In genomic region chr10:11746959-11747358, GRCm38 (mm10) we compare ENCODE assay signal across 27 mouse cellular contexts.
"Had no signal": no experiment of that assay in that cellular context is flagged by ENCODE, and none has a peak within 500 bp of the region (broad histone marks: within the 10 kb centered on the region; RNA-seq: fewer than 3 reads in every experiment).

No protein-coding gene starts in this region.

- H3K27me3 ChIP-seq: heart, embryonic 13.5 days; heart, embryonic 15.5 days; hindbrain, embryonic 13.5 days; hindbrain, embryonic 15.5 days; kidney, embryonic 15.5 days; limb, embryonic 13.5 days; limb, embryonic 15.5 days; liver, embryonic 12.5 days had no signal

- ATAC-seq: hindbrain, postnatal 0 days; intestine, embryonic 16.5 days; liver, embryonic 12.5 days had no signal

- H3K27ac ChIP-seq: heart, adult 2 months; heart, embryonic 13.5 days; heart, embryonic 15.5 days; hindbrain, embryonic 13.5 days; hindbrain, embryonic 15.5 days; hindbrain, postnatal 0 days; kidney, embryonic 15.5 days; kidney, postnatal 0 days; limb, embryonic 13.5 days; limb, embryonic 15.5 days; liver, embryonic 12.5 days; liver, embryonic 14.5 days had no signal

- H3K4me3 ChIP-seq: heart, adult 2 months; heart, embryonic 13.5 days; heart, embryonic 15.5 days; hindbrain, embryonic 13.5 days; hindbrain, embryonic 15.5 days; kidney, embryonic 15.5 days; limb, embryonic 13.5 days; limb, embryonic 15.5 days; liver, embryonic 12.5 days had no signal

- H3K9ac ChIP-seq: heart, embryonic 13.5 days; heart, embryonic 15.5 days; hindbrain, embryonic 13.5 days; hindbrain, embryonic 15.5 days; kidney, embryonic 15.5 days; limb, embryonic 13.5 days; limb, embryonic 15.5 days; liver, embryonic 12.5 days; liver, embryonic 14.5 days had no signal

- H3K4me2 ChIP-seq: heart, embryonic 11.5 days; heart, embryonic 13.5 days; heart, embryonic 15.5 days; hindbrain, embryonic 13.5 days; hindbrain, embryonic 15.5 days; kidney, embryonic 15.5 days; limb, embryonic 13.5 days; limb, embryonic 15.5 days; liver, embryonic 12.5 days had no signal

- H3K4me1 ChIP-seq: heart, embryonic 13.5 days; heart, embryonic 15.5 days; hindbrain, embryonic 13.5 days; hindbrain, embryonic 15.5 days; kidney, embryonic 15.5 days; limb, embryonic 13.5 days; limb, embryonic 15.5 days; liver, embryonic 12.5 days had no signal

- H3K9me3 ChIP-seq: heart, embryonic 13.5 days; heart, embryonic 15.5 days; hindbrain, embryonic 13.5 days; hindbrain, embryonic 15.5 days; kidney, embryonic 15.5 days; limb, embryonic 13.5 days; limb, embryonic 15.5 days; liver, embryonic 12.5 days had no signal

- DNase-seq: gastrocnemius, postnatal 14 days; gastrocnemius, postnatal 36 days; heart, adult 11 months; heart, adult 2 months; heart, postnatal 14 days; heart, postnatal 36 days; kidney, adult 11 months; kidney, adult 2 months; kidney, adult 9 months; kidney, postnatal 14 days; kidney, postnatal 36 days; layer of hippocampus, adult 9-11 months; layer of hippocampus, postnatal 36 days; left cerebral cortex, postnatal 4 days had no signal

- H3K36me3 ChIP-seq: heart, embryonic 13.5 days; heart, embryonic 15.5 days; hindbrain, embryonic 13.5 days; hindbrain, embryonic 15.5 days; kidney, embryonic 15.5 days; limb, embryonic 13.5 days; limb, embryonic 15.5 days; liver, embryonic 12.5 days had no signal
